Mouse (Mus musculus) heart, embryonic 15.5 days (tissue): ENCODE data around the gene Rcan1. TPM values are rescaled to one million over a fixed set of nuclear protein-coding genes. Genes with fewer than 3 reads are reported as not detected.
"Not testable (repeated sequence)": the region's sequence is repeated elsewhere in the genome, so short reads cannot be mapped to it uniquely, and the experiment has no call there.

Experiments
- ATAC-seq: fragments of 200-750 bp; cut with Nextera tagmentation; replicated peaks from 2 replicates; pipeline ENCODE4 v1.8.0; 2017; ENCODE audit warnings: low read depth, moderate TSS enrichment; ENCODE audit not compliant: insufficient number of reproducible peaks, insufficient read depth, low FRiP score
- H3K27ac ChIP-seq: fragments of 300-500 bp; sonication (generic); 2 replicates; pipeline ENCODE4 v1.5.1; 2015; ENCODE audit warnings: mild to moderate bottlenecking, inconsistent platforms
- H3K27me3 ChIP-seq: fragments of 300-500 bp; sonication (generic); 2 replicates; pipeline ENCODE4 v1.6.1; 2015; ENCODE audit warnings: inconsistent platforms
- H3K36me3 ChIP-seq: fragments of 300-500 bp; sonication (generic); 2 replicates; pipeline ENCODE4 v1.6.1; 2015; ENCODE audit warnings: mild to moderate bottlenecking, inconsistent platforms
- H3K4me1 ChIP-seq: fragments of 300-500 bp; sonication (generic); replicated peaks from 2 replicates; pipeline ENCODE4 v1.6.1; 2015; ENCODE audit warnings: inconsistent platforms
- H3K4me2 ChIP-seq: fragments of 300-500 bp; sonication (generic); 2 replicates; pipeline ENCODE4 v1.6.1; 2015; ENCODE audit warnings: inconsistent platforms, mild to moderate bottlenecking, moderate library complexity
- H3K4me3 ChIP-seq: fragments of 300-500 bp; sonication (generic); 2 replicates; pipeline ENCODE4 v1.5.1; 2015; ENCODE audit warnings: mild to moderate bottlenecking, inconsistent platforms
- H3K9ac ChIP-seq: fragments of 300-500 bp; sonication (generic); 2 replicates; pipeline ENCODE4 v1.6.1; 2015; ENCODE audit warnings: mild to moderate bottlenecking, inconsistent platforms
- H3K9me3 ChIP-seq: fragments of 300-500 bp; sonication (generic); replicated peaks from 2 replicates; pipeline ENCODE4 v1.6.1; 2016; ENCODE audit warnings: inconsistent platforms
- WGBS: fragments of 180-500 bp; shearing (Covaris S2); methylation state at CpG from one replicate; pipeline ENCODE4 v1.1.7; 2015; ENCODE audit warnings: mixed read lengths; 5-methylcytosine and 5-hydroxymethylcytosine counted together
- polyA plus RNA-seq: library from polyadenylated mRNA; unstranded; fragments of >200 nt; fragmentation: Nextera tagmentation; extraction: Ambion mirVana; gene quantifications from 2 replicates; pipeline ENCODE4 v1.2.1, GENCODE M21; 2015

Rcan1 gene
- polyA plus RNA-seq, result 85.3 and 94.4 TPM in 2 replicates

GRCm38 (mm10) chr16:92470706-92471105 lies at the start of gene Rcan1:
Gene Rcan1, minus strand, starts transcription at chr16:92470867.
- Histone ChIP-seq H3K4me2 (no peak within 1 kb of the TSS), H3K4me3 (no peak within 1 kb of the TSS), H3K27me3 (no peaks in the 10 kb centered on the region), H3K27ac (no peak within 1 kb of the TSS), H3K4me1 (0 out of 2 replicates have a peak, but pooled peaks cover 6% of the 10 kb centered on the region), H3K9ac (no peak within 1 kb of the TSS), H3K36me3 (no peaks in the 10 kb centered on the region), H3K9me3 (no peaks in the 10 kb centered on the region)
- no peak for ATAC-seq
- 75% methylated on average over 6 of the region's 6 CpGs for WGBS

DNA sequence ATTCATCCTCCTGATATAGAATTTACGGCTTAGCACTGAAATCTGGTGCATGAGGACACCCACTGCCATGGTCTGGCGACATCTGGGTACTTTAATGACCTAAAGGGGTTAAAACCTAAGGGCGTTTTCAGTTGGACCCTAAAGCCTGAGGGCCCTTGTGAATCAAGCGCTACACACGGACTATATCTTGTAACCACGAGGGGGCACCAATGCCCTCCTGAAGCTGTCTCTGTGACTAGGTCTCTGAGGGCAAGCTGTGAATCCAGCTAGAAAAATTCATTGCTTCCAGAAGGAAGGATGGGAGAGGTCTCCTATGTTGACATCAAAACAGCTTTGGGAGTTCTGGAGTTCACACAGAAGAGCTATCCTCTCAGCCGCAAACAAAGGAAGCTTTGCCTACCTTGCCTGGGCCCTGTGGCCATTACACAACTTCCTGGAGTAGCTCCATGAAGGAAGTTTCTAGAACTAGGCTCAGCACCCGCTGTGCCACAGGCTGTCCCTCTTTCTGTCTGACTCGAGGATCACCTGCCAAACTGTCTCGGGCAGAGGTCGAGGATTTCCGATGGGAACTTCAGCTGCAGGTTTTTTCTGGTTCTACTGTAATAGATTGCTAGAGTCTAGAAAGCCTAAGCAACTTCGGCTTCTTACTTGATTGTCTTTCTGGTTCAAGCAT lies 49.3 kb upstream of the Rcan1 start:
- H3K27ac ChIP-seq, result no peak overlapping the region
- H3K9me3 ChIP-seq, result no peaks in the 10 kb centered on the region
- WGBS, result 47% methylated on average over 13 of the region's 13 CpGs
- no peaks in the 10 kb centered on the region for H3K36me3 ChIP-seq
- peaks cover 10% of the 10 kb centered on the region for H3K4me1 ChIP-seq
- H3K4me2 ChIP-seq, result no peak overlapping the region
- no peak overlapping the region for H3K9ac ChIP-seq
- peaks cover 9% of the 10 kb centered on the region; the same call in 1 of the 2 replicates for H3K27me3 ChIP-seq
- no peak for ATAC-seq
- H3K4me3 ChIP-seq, result no peak overlapping the region

DNA sequence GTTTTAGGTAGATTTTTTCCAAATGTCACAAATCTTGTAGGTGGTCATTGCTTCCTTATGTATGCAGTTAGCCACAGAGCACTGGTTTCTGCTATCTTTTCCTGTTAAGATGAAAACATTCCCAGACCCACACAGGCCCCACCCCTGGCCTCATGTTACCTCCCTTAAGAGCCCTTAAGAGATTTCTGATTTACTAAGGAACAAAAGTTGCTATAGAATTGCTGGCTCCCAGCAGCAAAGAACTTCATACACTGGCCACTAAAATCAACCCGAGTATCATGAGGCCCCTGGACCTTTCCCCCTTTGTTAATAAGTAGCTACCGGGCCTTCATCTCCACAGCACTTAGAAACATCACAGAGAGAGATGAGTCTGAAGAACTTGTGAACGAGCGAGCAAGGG lies 48.1 kb upstream of the Rcan1 start:
- ATAC-seq, result no peak
- no peak overlapping the region for H3K27ac ChIP-seq

DNA sequence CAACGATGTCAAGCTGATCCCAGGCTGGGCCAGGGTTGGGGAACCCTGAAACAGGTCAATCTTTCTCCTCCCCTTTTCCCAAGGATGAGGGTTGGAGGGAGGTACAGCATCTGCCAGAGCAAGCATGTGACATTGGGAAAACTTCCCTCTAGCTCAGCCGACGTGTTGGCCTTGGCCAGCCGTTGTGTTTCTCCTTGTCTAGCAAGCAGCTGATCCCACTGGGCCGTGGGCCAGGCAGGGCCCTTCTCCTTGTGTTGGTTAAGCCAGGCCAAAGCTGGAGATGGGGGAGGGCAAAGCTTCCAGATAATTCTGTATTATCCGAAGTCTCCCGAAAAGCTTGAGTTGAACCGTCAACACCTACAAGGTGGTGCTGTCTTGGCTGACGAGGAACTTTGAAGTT lies 45.5 kb upstream of the Rcan1 start:
- no peak overlapping the region for H3K9ac ChIP-seq
- no peaks in the 10 kb centered on the region for H3K36me3 ChIP-seq
- peaks cover 17% of the 10 kb centered on the region for H3K27me3 ChIP-seq
- ATAC-seq, result peak; percentile 73
- WGBS, result 40% methylated on average over 9 of the region's 9 CpGs
- no peak overlapping the region for H3K4me3 ChIP-seq
- no peak overlapping the region for H3K4me2 ChIP-seq
- H3K27ac ChIP-seq, result no peak overlapping the region
- peaks cover 10% of the 10 kb centered on the region for H3K4me1 ChIP-seq
- no peaks in the 10 kb centered on the region for H3K9me3 ChIP-seq

More for the DNA sequence above, 48.1 kb upstream of the Rcan1 start:
- H3K27me3 ChIP-seq, result peaks cover 7% of the 10 kb centered on the region; the same call in 1 of the 2 replicates
- peaks cover 10% of the 10 kb centered on the region for H3K4me1 ChIP-seq
- H3K4me2 ChIP-seq, result no peak overlapping the region
- no peak overlapping the region for H3K4me3 ChIP-seq
- no peak overlapping the region for H3K9ac ChIP-seq
- H3K36me3 ChIP-seq, result no peaks in the 10 kb centered on the region
- no peaks in the 10 kb centered on the region for H3K9me3 ChIP-seq
- WGBS, result 51% methylated on average over 4 of the region's 4 CpGs

- H3K4me1 ChIP-seq, result peaks cover 10% of the 10 kb centered on the region
- not testable (repeated sequence) for H3K9ac ChIP-seq, H3K36me3 ChIP-seq, ATAC-seq, H3K9me3 ChIP-seq, H3K27ac ChIP-seq, H3K4me3 ChIP-seq, H3K4me2 ChIP-seq
- WGBS, result 74% methylated on average over 9 of the region's 9 CpGs
- peaks cover 12% of the 10 kb centered on the region for H3K27me3 ChIP-seq
Measured at GRCm38 (mm10) chr16:92514896-92515295, 44.2 kb upstream of the Rcan1 start.

DNA sequence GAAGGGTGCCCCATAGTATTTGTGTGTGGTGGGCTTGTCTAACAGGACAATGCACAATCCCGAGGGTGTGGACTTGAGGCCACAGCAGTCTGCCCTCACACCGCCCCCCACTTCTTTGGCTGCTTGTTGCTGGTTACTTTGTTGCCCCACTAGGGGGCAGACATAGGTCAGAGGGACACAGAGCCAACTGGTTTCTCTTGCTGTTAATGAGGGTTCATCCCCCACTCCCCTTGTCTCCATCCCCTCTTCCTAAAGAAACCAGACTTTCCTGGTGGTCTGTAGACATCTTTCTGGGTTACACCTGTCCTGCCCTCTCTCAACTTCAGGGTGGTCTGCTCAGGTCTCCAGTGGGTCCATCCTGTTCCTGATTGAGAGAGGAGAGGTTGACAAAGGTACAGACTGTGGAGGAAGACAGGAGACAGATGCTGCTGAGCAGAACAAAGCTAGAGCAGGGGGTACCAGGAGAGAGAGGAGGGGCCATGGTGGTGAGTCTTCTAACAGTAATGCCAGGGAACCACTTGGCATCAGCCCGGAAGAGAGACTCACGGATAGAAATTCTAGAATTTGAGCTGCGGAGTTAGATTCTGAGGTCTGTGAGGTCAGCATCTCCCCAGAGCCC lies 41.2 kb upstream of the Rcan1 start:
- Histone ChIP-seq H3K27ac (no peak overlapping the region), H3K9me3 (no peaks in the 10 kb centered on the region), H3K4me2 (no peak overlapping the region), H3K9ac (no peak overlapping the region), H3K4me1 (peaks cover 10% of the 10 kb centered on the region), H3K4me3 (no peak overlapping the region), H3K36me3 (no peaks in the 10 kb centered on the region), H3K27me3 (peaks cover 12% of the 10 kb centered on the region)
- no peak for ATAC-seq
- WGBS, result 57% methylated on average over 5 of the region's 5 CpGs

- ATAC-seq, result no peak
- Histone ChIP-seq H3K4me3 (no peak overlapping the region), H3K36me3 (no peaks in the 10 kb centered on the region), H3K4me1 (peaks cover 7% of the 10 kb centered on the region), H3K27ac (no peak overlapping the region), H3K9ac (no peak overlapping the region), H3K27me3 (peaks cover 12% of the 10 kb centered on the region), H3K4me2 (no peak overlapping the region), H3K9me3 (no peaks in the 10 kb centered on the region)
- whole genome bisulfite sequencing, result 69% methylated on average over 13 of the region's 13 CpGs
Measured at GRCm38 (mm10) chr16:92510835-92511772, 40.4 kb upstream of the Rcan1 start.

GRCm38 (mm10) chr16:92507573-92507972 lies 36.9 kb upstream of the Rcan1 start:
- H3K4me1 ChIP-seq, result no peaks in the 10 kb centered on the region
- no peak for ATAC-seq
- 77% methylated on average over 4 of the region's 4 CpGs for WGBS
- no peak overlapping the region for H3K9ac ChIP-seq
- H3K4me3 ChIP-seq, result no peak overlapping the region
- H3K27ac ChIP-seq, result no peak overlapping the region
- no peak overlapping the region for H3K4me2 ChIP-seq
- H3K9me3 ChIP-seq, result no peaks in the 10 kb centered on the region
- 0 out of 2 replicates have a peak, but pooled peaks cover 5% of the 10 kb centered on the region for H3K27me3 ChIP-seq
- H3K36me3 ChIP-seq, result no peaks in the 10 kb centered on the region

DNA sequence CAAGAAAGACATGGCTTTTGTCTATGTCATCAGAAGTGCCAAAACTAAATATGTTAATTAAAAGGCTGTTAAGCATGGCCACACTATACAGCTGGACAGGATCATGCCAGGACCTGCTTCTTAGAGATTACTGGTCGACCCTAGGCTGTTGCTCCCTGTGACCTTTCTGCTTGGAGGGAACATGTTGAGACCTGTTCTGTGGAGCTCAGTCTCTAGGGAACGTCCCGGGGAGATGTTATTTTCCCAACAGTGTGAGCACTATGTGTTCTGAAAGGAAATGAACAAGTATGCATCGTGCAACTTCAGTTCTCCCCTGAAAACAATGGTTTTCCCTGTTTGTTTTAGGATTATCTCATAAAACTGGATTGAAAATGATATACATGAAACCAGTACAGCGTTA lies 32.4 kb upstream of the Rcan1 start:
- Histone ChIP-seq H3K4me3 (no peak overlapping the region), H3K27me3 (peaks cover 31% of the 10 kb centered on the region), H3K9me3 (no peaks in the 10 kb centered on the region), H3K4me2 (no peak overlapping the region), H3K36me3 (no peaks in the 10 kb centered on the region), H3K9ac (no peak overlapping the region), H3K27ac (no peak overlapping the region), H3K4me1 (peaks cover 12% of the 10 kb centered on the region)
- 62% methylated on average over 5 of the region's 5 CpGs for WGBS
- ATAC-seq, result no peak

DNA sequence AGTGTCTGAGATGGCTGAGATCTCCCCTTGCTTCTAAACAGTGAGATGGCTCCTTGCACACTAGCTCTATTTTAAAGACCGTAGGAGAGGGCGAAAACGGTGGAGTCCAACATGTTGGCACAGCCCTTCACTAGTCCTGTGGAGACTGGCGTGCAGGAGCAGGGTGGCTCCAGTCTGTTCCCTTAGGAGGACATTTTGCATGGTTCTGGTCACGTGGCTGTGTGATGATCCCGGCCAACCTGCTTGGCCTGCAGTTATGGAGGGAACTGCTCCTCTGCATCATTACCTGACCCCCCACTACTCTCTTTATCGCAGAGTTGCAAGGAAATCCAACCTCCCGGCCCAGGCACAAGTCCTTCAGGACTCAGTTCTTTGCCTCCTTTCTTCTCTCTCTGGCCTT lies 29.9 kb upstream of the Rcan1 start:
- Histone ChIP-seq H3K36me3 (no peaks in the 10 kb centered on the region), H3K9me3 (no peaks in the 10 kb centered on the region), H3K9ac (no peak overlapping the region), H3K27ac (no peak overlapping the region), H3K4me3 (no peak overlapping the region), H3K4me1 (peaks cover 15% of the 10 kb centered on the region), H3K27me3 (peaks cover 46% of the 10 kb centered on the region), H3K4me2 (no peak overlapping the region)
- no peak for ATAC-seq
- 82% methylated on average over 8 of the region's 8 CpGs for WGBS

- Histone ChIP-seq H3K9ac (peak overlapping the region; percentile 55; the same call in 1 of the 2 replicates), H3K4me2 (peak overlapping the region; percentile 96), H3K4me3 (peak overlapping the region; percentile 64), H3K27ac (no peak overlapping the region), H3K9me3 (no peaks in the 10 kb centered on the region), H3K27me3 (peaks cover 46% of the 10 kb centered on the region), H3K36me3 (no peaks in the 10 kb centered on the region), H3K4me1 (peaks cover 20% of the 10 kb centered on the region)
- ATAC-seq, result no peak
- 20% methylated on average over 15 of the region's 15 CpGs for whole genome bisulfite sequencing
Measured at GRCm38 (mm10) chr16:92499324-92499723, 28.7 kb upstream of the Rcan1 start.
